Mouse (Mus musculus): ENCODE measurements around the gene Prune2. TPM values are rescaled to one million over a fixed set of nuclear protein-coding genes. Genes with fewer than 3 reads are reported as not detected.

The Prune2 gene
- total RNA-seq, 1 experiment, result 42.0 TPM

- H3K27ac ChIP-seq (ENCODE audit: insufficient read depth, low read depth, low read length, poor library complexity, severe bottlenecking), result peak overlapping the region; percentile 30; the same call in 1 of the 2 replicates
- in situ Hi-C loops (cut with MboI; ENCODE audit: low sequenced_read_pairs in 2 of 2, unreplicated experiment in 2 of 2), result no loop called here
- H3K36me3 ChIP-seq (ENCODE audit: control insufficient read depth, insufficient read depth, low read length, poor library complexity, severe bottlenecking), result no peaks in the 10 kb centered on the region
- no peak overlapping the region for H3K4me3 ChIP-seq (ENCODE audit: insufficient read depth in 1 of 2, low read depth in 1 of 2, low read length in 2 of 2, poor library complexity in 1 of 2, severe bottlenecking in 1 of 2)
- H3K9me3 ChIP-seq (ENCODE audit: control insufficient read depth, insufficient read depth, low read depth, low read length), result no peaks in the 10 kb centered on the region
- peaks cover 0 to 2% of the 10 kb centered on the region in 2 experiments; a peak in 1 of 4 replicates for H3K4me1 ChIP-seq (ENCODE audit: control insufficient read depth in 2 of 2, insufficient read depth in 2 of 2, low read length in 2 of 2, poor library complexity in 1 of 2)
- TF ChIP-seq ZNF384 (IDR thresholded peaks at IDR 0.05; ENCODE audit: low read depth, low read length) (no peak), HCFC1 (IDR thresholded peaks at IDR 0.05; ENCODE audit: borderline replicate concordance, insufficient read depth, low read length) (no peak), CHD2 (IDR thresholded peaks at IDR 0.05; ENCODE audit: low read depth, low read length) (no peak), MAFK (IDR thresholded peaks at IDR 0.05; ENCODE audit: insufficient read depth, low read depth, low read length) (no peak), ZC3H11A (IDR thresholded peaks at IDR 0.05; ENCODE audit: borderline replicate concordance, low read depth, low read length) (no peak)
- no peak overlapping the region for H3K9ac ChIP-seq (ENCODE audit: insufficient read depth, low read depth, low read length, poor library complexity, severe bottlenecking)
- DNase-seq (ENCODE audit: low read depth, low spot score), result no peak
These were observed 198.2 kb downstream of the Prune2 start for GRCm38 (mm10) chr19:17153911-17154639.

- H3K27ac ChIP-seq (ENCODE audit: insufficient read depth, low read depth, low read length, poor library complexity, severe bottlenecking), result no peak overlapping the region
- TF ChIP-seq CHD2 (IDR thresholded peaks at IDR 0.05; ENCODE audit: low read depth, low read length) (no peak), ZNF384 (IDR thresholded peaks at IDR 0.05; ENCODE audit: low read depth, low read length) (no peak), MAFK (IDR thresholded peaks at IDR 0.05; ENCODE audit: insufficient read depth, low read depth, low read length) (no peak), HCFC1 (IDR thresholded peaks at IDR 0.05; ENCODE audit: borderline replicate concordance, insufficient read depth, low read length) (no peak), ZC3H11A (IDR thresholded peaks at IDR 0.05; ENCODE audit: borderline replicate concordance, low read depth, low read length) (no peak)
- H3K4me1 ChIP-seq (ENCODE audit: control insufficient read depth in 2 of 2, insufficient read depth in 2 of 2, low read length in 2 of 2, poor library complexity in 1 of 2), result peaks cover 0 to 2% of the 10 kb centered on the region in 2 experiments; a peak in 1 of 4 replicates
- no peak overlapping the region for H3K4me3 ChIP-seq (ENCODE audit: insufficient read depth in 1 of 2, low read depth in 1 of 2, low read length in 2 of 2, poor library complexity in 1 of 2, severe bottlenecking in 1 of 2)
- DNase-seq (ENCODE audit: low read depth, low spot score), result no peak
- H3K36me3 ChIP-seq (ENCODE audit: control insufficient read depth, insufficient read depth, low read length, poor library complexity, severe bottlenecking), result no peaks in the 10 kb centered on the region
- no peak overlapping the region for H3K9ac ChIP-seq (ENCODE audit: insufficient read depth, low read depth, low read length, poor library complexity, severe bottlenecking)
- in situ Hi-C loops (cut with MboI; ENCODE audit: low sequenced_read_pairs in 2 of 2, unreplicated experiment in 2 of 2), result no loop called here
- H3K9me3 ChIP-seq (ENCODE audit: control insufficient read depth, insufficient read depth, low read depth, low read length), result no peaks in the 10 kb centered on the region
These were observed 199.3 kb downstream of the Prune2 start for GRCm38 (mm10) chr19:17155216-17155615.

GRCm38 (mm10) chr19:17159676-17160075, 203.8 kb downstream of the Prune2 start:
- in situ Hi-C loops (cut with MboI; ENCODE audit: low sequenced_read_pairs in 2 of 2, unreplicated experiment in 2 of 2), result no loop called here
- H3K9ac ChIP-seq (ENCODE audit: insufficient read depth, low read depth, low read length, poor library complexity, severe bottlenecking), result no peak overlapping the region
- H3K9me3 ChIP-seq (ENCODE audit: control insufficient read depth, insufficient read depth, low read depth, low read length), result no peaks in the 10 kb centered on the region
- no peak overlapping the region for H3K27ac ChIP-seq (ENCODE audit: insufficient read depth, low read depth, low read length, poor library complexity, severe bottlenecking)
- no peak overlapping the region for H3K4me3 ChIP-seq (ENCODE audit: insufficient read depth in 1 of 2, low read depth in 1 of 2, low read length in 2 of 2, poor library complexity in 1 of 2, severe bottlenecking in 1 of 2)
- H3K4me1 ChIP-seq (ENCODE audit: control insufficient read depth in 2 of 2, insufficient read depth in 2 of 2, low read length in 2 of 2, poor library complexity in 1 of 2), result peaks cover 0 to 6% of the 10 kb centered on the region in 2 experiments; a peak in 2 of 4 replicates
- H3K36me3 ChIP-seq (ENCODE audit: control insufficient read depth, insufficient read depth, low read length, poor library complexity, severe bottlenecking), result no peaks in the 10 kb centered on the region
- no peak for TF ChIP-seq ZNF384 (IDR thresholded peaks at IDR 0.05; ENCODE audit: low read depth, low read length)
- no peak for TF ChIP-seq HCFC1 (IDR thresholded peaks at IDR 0.05; ENCODE audit: borderline replicate concordance, insufficient read depth, low read length)
- TF ChIP-seq ZC3H11A (IDR thresholded peaks at IDR 0.05; ENCODE audit: borderline replicate concordance, low read depth, low read length), result no peak
- TF ChIP-seq CHD2 (IDR thresholded peaks at IDR 0.05; ENCODE audit: low read depth, low read length), result no peak
- no peak for TF ChIP-seq MAFK (IDR thresholded peaks at IDR 0.05; ENCODE audit: insufficient read depth, low read depth, low read length)
- DNase-seq (ENCODE audit: low read depth, low spot score), result no peak

GRCm38 (mm10) chr19:17160231-17160630, 204.3 kb downstream of the Prune2 start:
- no peak overlapping the region for H3K27ac ChIP-seq (ENCODE audit: insufficient read depth, low read depth, low read length, poor library complexity, severe bottlenecking)
- no peak for DNase-seq (ENCODE audit: low read depth, low spot score)
- peaks cover 0 to 6% of the 10 kb centered on the region in 2 experiments; a peak in 2 of 4 replicates for H3K4me1 ChIP-seq (ENCODE audit: control insufficient read depth in 2 of 2, insufficient read depth in 2 of 2, low read length in 2 of 2, poor library complexity in 1 of 2)
- in situ Hi-C loops (cut with MboI; ENCODE audit: low sequenced_read_pairs in 2 of 2, unreplicated experiment in 2 of 2), result no loop called here
- no peak overlapping the region for H3K4me3 ChIP-seq (ENCODE audit: insufficient read depth in 1 of 2, low read depth in 1 of 2, low read length in 2 of 2, poor library complexity in 1 of 2, severe bottlenecking in 1 of 2)
- no peaks in the 10 kb centered on the region for H3K36me3 ChIP-seq (ENCODE audit: control insufficient read depth, insufficient read depth, low read length, poor library complexity, severe bottlenecking)
- no peak for TF ChIP-seq MAFK (IDR thresholded peaks at IDR 0.05; ENCODE audit: insufficient read depth, low read depth, low read length)
- TF ChIP-seq CHD2 (IDR thresholded peaks at IDR 0.05; ENCODE audit: low read depth, low read length), result no peak
- TF ChIP-seq ZNF384 (IDR thresholded peaks at IDR 0.05; ENCODE audit: low read depth, low read length), result no peak
- TF ChIP-seq HCFC1 (IDR thresholded peaks at IDR 0.05; ENCODE audit: borderline replicate concordance, insufficient read depth, low read length), result no peak
- no peak for TF ChIP-seq ZC3H11A (IDR thresholded peaks at IDR 0.05; ENCODE audit: borderline replicate concordance, low read depth, low read length)
- H3K9me3 ChIP-seq (ENCODE audit: control insufficient read depth, insufficient read depth, low read depth, low read length), result no peaks in the 10 kb centered on the region
- H3K9ac ChIP-seq (ENCODE audit: insufficient read depth, low read depth, low read length, poor library complexity, severe bottlenecking), result no peak overlapping the region

All from ES-E14 (cell line).